Mouse (Mus musculus) heart, embryonic 16.5 days (tissue): ENCODE measurements around the gene Fnip1. TPM values are rescaled to one million over a fixed set of nuclear protein-coding genes. Genes with fewer than 3 reads are reported as not detected.

Experiments used
- ATAC-seq: fragments of 200-750 bp; cut with Nextera tagmentation; replicated peaks from 2 replicates; pipeline ENCODE4 v1.8.0; 2017; ENCODE audit warnings: moderate number of reproducible peaks; ENCODE audit not compliant: insufficient read depth, low FRiP score; ENCODE audit errors: extremely low read depth
- H3K27ac ChIP-seq: fragments of 300-500 bp; sonication (generic); 2 replicates; pipeline ENCODE4 v1.5.1; 2014; ENCODE audit warnings: mild to moderate bottlenecking, low read length, control low read depth, moderate library complexity
- H3K27me3 ChIP-seq: fragments of 300-500 bp; sonication (generic); 2 replicates; pipeline ENCODE4 v1.6.1; 2014; ENCODE audit warnings: low read length, mixed read lengths; ENCODE audit not compliant: control insufficient read depth, insufficient read depth
- H3K36me3 ChIP-seq: fragments of 300-500 bp; sonication (generic); 2 replicates; pipeline ENCODE4 v1.6.1; 2014; ENCODE audit not compliant: control insufficient read depth, insufficient read depth
- H3K4me1 ChIP-seq: fragments of 300-500 bp; sonication (generic); 2 replicates; pipeline ENCODE4 v1.6.1; 2014; ENCODE audit warnings: low read length, mixed read lengths; ENCODE audit not compliant: control insufficient read depth, insufficient read depth
- H3K4me2 ChIP-seq: fragments of 300-500 bp; sonication (generic); 2 replicates; pipeline ENCODE4 v1.6.1; 2014; ENCODE audit warnings: low read depth, mild to moderate bottlenecking, control low read depth, low read length
- H3K4me3 ChIP-seq: fragments of 300-500 bp; sonication (generic); 2 replicates; pipeline ENCODE4 v1.5.1; 2014; ENCODE audit warnings: mild to moderate bottlenecking, control low read depth, low read length
- H3K9ac ChIP-seq: fragments of 300-500 bp; sonication (generic); 2 replicates; pipeline ENCODE4 v1.6.1; 2014; ENCODE audit warnings: low read length, control low read depth
- H3K9me3 ChIP-seq: fragments of 300-500 bp; sonication (generic); replicated peaks from 2 replicates; pipeline ENCODE4 v1.6.1; 2016; ENCODE audit warnings: low read length; ENCODE audit not compliant: control insufficient read depth
- WGBS: fragments of 180-500 bp; shearing (Covaris S2); extraction: QIAGEN DNeasy Blood & Tissue Kit; methylation state at CpG from one replicate; pipeline ENCODE4 v1.1.7; 2014; 5-methylcytosine and 5-hydroxymethylcytosine counted together
- polyA plus RNA-seq: library from polyadenylated mRNA; unstranded; fragments of >200 nt; fragmentation: Nextera tagmentation; extraction: Ambion mirVana; gene quantifications from 2 replicates; pipeline ENCODE4 v1.2.1, GENCODE M21; 2015

The Fnip1 gene
- polyA plus RNA-seq, 1 experiment from 2014 or later, result 9.3 TPM

GRCm38 (mm10) chr11:54542414-54542813 lies 104.4 kb downstream of the Fnip1 start:
- ATAC-seq, result no peak
- no peaks in the 10 kb centered on the region for H3K9me3 ChIP-seq
- no peak overlapping the region for H3K27ac ChIP-seq
- H3K36me3 ChIP-seq, result no peaks in the 10 kb centered on the region
- H3K4me1 ChIP-seq, result peaks cover 5% of the 10 kb centered on the region
- H3K9ac ChIP-seq, result no peak overlapping the region
- H3K4me3 ChIP-seq, result no peak overlapping the region
- no peaks in the 10 kb centered on the region for H3K27me3 ChIP-seq
- H3K4me2 ChIP-seq, result no peak overlapping the region

- Histone ChIP-seq H3K9me3 (no peaks in the 10 kb centered on the region), H3K4me1 (no peaks in the 10 kb centered on the region), H3K9ac (no peak overlapping the region), H3K36me3 (no peaks in the 10 kb centered on the region; the same call in 1 of the 2 replicates), H3K27me3 (no peaks in the 10 kb centered on the region), H3K4me2 (no peak overlapping the region), H3K4me3 (no peak overlapping the region), H3K27ac (no peak overlapping the region)
- WGBS, result 90% methylated on average over 2 of the region's 2 CpGs
- ATAC-seq, result no peak
These were observed 117.0 kb downstream of the Fnip1 start for GRCm38 (mm10) chr11:54554970-54555369.

- no peak overlapping the region for H3K4me2 ChIP-seq
- ATAC-seq, result no peak
- no peaks in the 10 kb centered on the region for H3K4me1 ChIP-seq
- WGBS, result 81% methylated on average over 5 of the region's 5 CpGs
- no peak overlapping the region for H3K9ac ChIP-seq
- H3K9me3 ChIP-seq, result no peaks in the 10 kb centered on the region
- H3K36me3 ChIP-seq, result no peaks in the 10 kb centered on the region; the same call in 1 of the 2 replicates
- no peak overlapping the region for H3K4me3 ChIP-seq
- H3K27me3 ChIP-seq, result no peaks in the 10 kb centered on the region
- no peak overlapping the region for H3K27ac ChIP-seq
These were observed 124.8 kb downstream of the Fnip1 start for GRCm38 (mm10) chr11:54562761-54563160.

Other genes with a start within 250 kb of the Fnip1 start
- gene Csf2, start 188.5 kb upstream of the Fnip1 start, polyA plus RNA-seq, result not detected in 2 replicates
- gene Il3, start 170.9 kb upstream of the Fnip1 start, polyA plus RNA-seq, result not detected in 2 replicates
- 0.37 and 0.66 TPM in 2 replicates for gene Acsl6, start 134.4 kb upstream of the Fnip1 start, polyA plus RNA-seq
- not detected in 2 replicates for gene Meikin, start 67.5 kb upstream of the Fnip1 start, polyA plus RNA-seq
- 30.7 and 33.5 TPM in 2 replicates for gene Rapgef6, start 84.6 kb downstream of the Fnip1 start, polyA plus RNA-seq